Mouse (Mus musculus) thymus, adult 2 months (tissue): ENCODE results near the gene P2rx1.

Source experiments
- CTCF ChIP-seq: fragments of 200-500 bp; IDR thresholded peaks from 2 replicates; pipeline ENCODE4 v1.5.1; 2012; ENCODE audit warnings: mild to moderate bottlenecking, control low read depth, low read length, moderate library complexity, borderline replicate concordance; ENCODE audit not compliant: control insufficient read depth, poor library complexity, insufficient read depth; ENCODE audit errors: extremely low read depth
- POLR2A ChIP-seq: fragments of 200-500 bp; IDR thresholded peaks from 2 replicates; pipeline ENCODE4 v1.6.1; 2012; ENCODE audit warnings: mild to moderate bottlenecking, low read length, control low read depth, moderate library complexity; ENCODE audit not compliant: control insufficient read depth, poor library complexity, insufficient read depth; ENCODE audit errors: extremely low read depth

GRCm38 (mm10) chr11:73030821-73031498 is 32.1 kb downstream of the P2rx1 start:
- no peak for TF ChIP-seq POLR2A
- TF ChIP-seq CTCF: no peak
